Mouse (Mus musculus) c-Kit-negative CD71-positive TER-119-positive erythroid progenitor cells, embryonic 14.5 days (primary cell): ENCODE results near the gene Zfp786.
A peak's percentile ranks its signal among the peaks of the same experiment; 100 is the strongest.
"Not testable (repeated sequence)": the region's sequence is repeated elsewhere in the genome, so short reads cannot be mapped to it uniquely, and the experiment has no call there.

Experiments used
- DNase-seq: peaks from one replicate; pipeline ENCODE4 v3.0.0-alpha.2; 2013; ENCODE audit warnings: low read depth, low spot score

Zfp786 gene

GRCm38 (mm10) chr6:47781091-47781968, 49.3 kb downstream of the Zfp786 start:
- peak; percentile 67 for DNase-seq

- DNase-seq, result peak; percentile 55
These were observed 50.1 kb downstream of the Zfp786 start for GRCm38 (mm10) chr6:47780576-47781013.

GRCm38 (mm10) chr6:47771760-47772159, 58.9 kb downstream of the Zfp786 start:
- not testable (repeated sequence) for DNase-seq

GRCm38 (mm10) chr6:47771113-47771512, 59.6 kb downstream of the Zfp786 start:
- DNase-seq, result not testable (repeated sequence)

- DNase-seq, result not testable (repeated sequence)
These were observed 60.8 kb downstream of the Zfp786 start for GRCm38 (mm10) chr6:47769861-47770260.
